Mouse (Mus musculus) kidney, postnatal 4 days (tissue): Measurements from ENCODE around the gene Gm11127.
"Not testable (repeated sequence)": the region's sequence is repeated elsewhere in the genome, so short reads cannot be mapped to it uniquely, and the experiment has no call there.

Experiments
- DNase-seq, 2 experiments: peaks; one replicate each; pipeline ENCODE4 v3.0.0; 2021; ENCODE audit warnings: mixed read lengths in 2 of 2

The Gm11127 gene

GRCm38 (mm10) chr17:36030703-36031582 is 27.2 kb downstream of the Gm11127 start:
- DNase-seq: not testable (repeated sequence)

GRCm38 (mm10) chr17:36030046-36030702 is 28.0 kb downstream of the Gm11127 start:
- not testable (repeated sequence) for DNase-seq

GRCm38 (mm10) chr17:36028879-36029619 is 29.1 kb downstream of the Gm11127 start:
- DNase-seq: no peak

GRCm38 (mm10) chr17:36027663-36028062 is 30.5 kb downstream of the Gm11127 start:
- DNase-seq: no peak

GRCm38 (mm10) chr17:36025901-36026300 is 32.3 kb downstream of the Gm11127 start:
- DNase-seq: no peak

GRCm38 (mm10) chr17:36025197-36025596 is 33.0 kb downstream of the Gm11127 start:
- DNase-seq: no peak

- DNase-seq: peak; percentile 27 to 43
Observed at GRCm38 (mm10) chr17:36023710-36024654, 34.2 kb downstream of the Gm11127 start.

- DNase-seq: no peak
Observed at GRCm38 (mm10) chr17:36022922-36023321, 35.2 kb downstream of the Gm11127 start.

GRCm38 (mm10) chr17:36022098-36022497 is 36.1 kb downstream of the Gm11127 start:
- no peak for DNase-seq

GRCm38 (mm10) chr17:36021309-36021708 is 36.9 kb downstream of the Gm11127 start:
- no peak for DNase-seq

GRCm38 (mm10) chr17:36020191-36021073 is 37.7 kb downstream of the Gm11127 start, which contains the start of gene H2-T24:
Gene H2-T24, minus strand, starts transcription at chr17:36020560.
- DNase-seq: peak; percentile 77 to 87

GRCm38 (mm10) chr17:36019519-36019918 is 38.7 kb downstream of the Gm11127 start:
- DNase-seq: no peak

- no peak for DNase-seq
Observed at GRCm38 (mm10) chr17:36018979-36019378, 39.2 kb downstream of the Gm11127 start.

GRCm38 (mm10) chr17:36017046-36017445 is 41.1 kb downstream of the Gm11127 start:
- DNase-seq: no peak

- no peak for DNase-seq
Observed at GRCm38 (mm10) chr17:36014977-36015376, 43.2 kb downstream of the Gm11127 start.
